Mouse (Mus musculus): ENCODE data around the gene Ntn1.

The Ntn1 gene

GRCm38 (mm10) chr11:68407266-68407926 is 6.8 kb upstream of the Ntn1 start:
- in situ Hi-C loops (cut with MboI, MseI), result no loop called here

GRCm38 (mm10) chr11:68405576-68405975 is 5.0 kb upstream of the Ntn1 start:
- in situ Hi-C loops (cut with MboI, MseI), result no loop called here

- in situ Hi-C loops (cut with MboI, MseI), result no loop called here
Observed at GRCm38 (mm10) chr11:68404185-68404584, 3.6 kb upstream of the Ntn1 start.

DNA sequence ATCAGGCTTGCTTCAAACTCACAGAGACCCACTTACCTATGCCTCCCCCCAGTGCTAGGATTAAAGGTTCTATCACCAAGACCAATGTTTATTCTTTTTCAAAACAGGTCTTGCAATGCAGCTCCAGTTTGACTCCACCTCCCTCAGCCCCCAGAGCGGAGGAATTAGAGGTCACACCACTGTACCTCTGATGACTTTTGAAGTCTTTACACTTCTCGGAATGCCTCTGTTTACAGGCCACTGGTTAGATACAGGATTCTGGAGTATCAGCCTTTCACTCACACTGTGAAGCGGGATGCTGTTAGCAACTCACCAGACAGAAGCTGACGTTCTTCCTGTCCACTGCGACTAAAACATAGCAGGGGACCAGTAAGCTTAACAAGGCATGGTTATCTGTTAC is 805 bp upstream of the Ntn1 start:
- in situ Hi-C loops (cut with MboI, MseI), result no loop called here

GRCm38 (mm10) chr11:68400021-68400671 is 477 bp downstream of the Ntn1 start:
- in situ Hi-C loops (cut with MboI, MseI), result no loop called here

GRCm38 (mm10) chr11:68399548-68400020 is 1.0 kb downstream of the Ntn1 start:
- in situ Hi-C loops (cut with MboI, MseI), result loop anchor here (5.0 kb wide), 1 partner anchor 392 kb away; no protein-coding TSS in a partner anchor

DNA sequence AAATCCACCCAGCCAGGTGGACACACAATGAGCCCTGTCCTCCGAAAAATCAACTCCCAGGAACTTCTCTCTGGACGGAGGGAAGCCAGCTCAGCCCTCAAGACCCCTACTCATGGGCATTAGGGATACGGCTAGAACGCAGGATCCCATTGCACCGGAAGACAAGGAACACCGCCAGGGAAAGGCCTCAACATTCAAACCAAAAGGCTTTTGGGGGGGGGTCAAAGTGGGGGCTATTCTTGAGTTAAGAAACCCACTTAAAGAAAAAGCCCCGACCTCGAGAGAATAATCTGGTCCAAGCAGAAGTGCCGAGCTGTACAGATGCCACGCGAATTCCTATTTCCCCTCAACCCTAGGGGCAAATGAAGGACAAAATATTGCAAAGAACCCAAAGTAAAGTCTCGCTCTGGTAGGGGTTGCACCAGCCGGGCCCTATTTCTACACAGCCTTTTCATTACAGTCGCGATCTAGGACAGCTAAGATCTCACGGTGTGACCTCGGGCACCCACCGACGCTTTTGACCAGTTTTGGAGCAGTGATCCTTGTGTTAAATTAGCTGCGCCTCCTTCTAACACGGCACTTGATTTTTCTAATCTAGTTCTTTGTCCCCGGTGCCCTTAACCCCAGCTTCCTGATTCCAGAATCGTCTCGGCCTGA is 1.6 kb downstream of the Ntn1 start:
- in situ Hi-C loops (cut with MboI, MseI), result loop anchor here (5.0 kb wide), 1 partner anchor 392 kb away; no protein-coding TSS in a partner anchor

GRCm38 (mm10) chr11:68395546-68395945 is 5.1 kb downstream of the Ntn1 start:
- in situ Hi-C loops (cut with MboI, MseI), result loop anchor here (5.0 kb wide), 1 partner anchor 388 kb away; no protein-coding TSS in a partner anchor

- in situ Hi-C loops (cut with MboI, MseI), result loop anchor here (5.0 kb wide), 1 partner anchor 387 kb away; no protein-coding TSS in a partner anchor
Observed at GRCm38 (mm10) chr11:68394749-68395148, 5.9 kb downstream of the Ntn1 start.

GRCm38 (mm10) chr11:68393897-68394490 is 6.6 kb downstream of the Ntn1 start:
- in situ Hi-C loops (cut with MboI, MseI), result no loop called here

GRCm38 (mm10) chr11:68390381-68391287 is 10.0 kb downstream of the Ntn1 start:
- in situ Hi-C loops (cut with MboI, MseI), result no loop called here

- in situ Hi-C loops (cut with MboI, MseI), result no loop called here
Observed at GRCm38 (mm10) chr11:68389621-68390020, 11.0 kb downstream of the Ntn1 start.

DNA sequence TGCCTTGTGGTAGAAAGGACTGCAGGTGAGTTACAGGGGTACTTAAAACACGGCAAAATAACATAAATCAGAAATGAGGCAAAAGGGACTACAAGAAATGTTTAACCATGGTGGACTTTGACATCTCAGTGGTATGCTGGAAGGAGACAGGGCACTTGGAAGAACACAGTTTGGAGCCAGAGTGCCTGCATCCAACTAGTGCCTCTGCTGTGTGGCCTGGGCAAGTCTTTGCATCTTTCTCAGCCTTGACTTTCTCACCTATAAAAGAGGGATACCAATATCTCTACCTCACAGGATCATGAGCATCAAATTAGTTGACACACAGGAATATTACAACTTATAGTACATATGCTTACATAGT is 12.0 kb downstream of the Ntn1 start:
- in situ Hi-C loops (cut with MboI, MseI), result no loop called here

DNA sequence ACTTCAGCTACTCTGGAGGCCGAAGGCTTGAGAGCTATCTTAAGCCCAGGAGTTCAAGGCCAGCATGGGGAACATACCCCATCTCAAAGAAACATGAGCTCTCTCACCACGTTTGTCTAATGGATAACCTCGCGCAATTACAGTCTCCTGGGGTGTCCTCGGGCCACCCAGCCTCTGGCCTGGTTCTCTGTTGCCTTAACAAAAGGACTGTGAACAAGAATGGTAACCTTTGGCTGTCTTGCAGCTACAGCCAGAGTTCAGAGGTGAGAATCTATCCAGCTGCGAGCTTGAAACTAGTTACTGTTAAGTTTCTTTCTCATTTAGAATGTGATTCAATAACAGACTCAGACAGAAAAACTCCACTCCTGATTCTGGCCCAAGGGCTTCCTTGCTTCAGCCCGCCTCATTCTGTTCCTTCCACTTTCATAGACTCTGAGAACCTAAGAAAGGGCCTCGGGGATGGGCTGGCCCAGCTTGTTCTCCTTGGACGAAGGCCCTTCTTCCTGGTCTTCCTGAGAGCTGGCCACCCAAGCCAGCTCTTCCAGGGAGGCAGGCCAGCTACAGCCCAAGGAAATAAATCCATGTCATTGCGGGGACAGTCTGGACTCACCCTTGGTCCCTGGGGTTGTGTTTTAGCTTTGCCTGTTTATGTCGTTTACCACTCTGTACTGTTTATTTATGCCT is 12.5 kb downstream of the Ntn1 start:
- in situ Hi-C loops (cut with MboI, MseI), result no loop called here

- in situ Hi-C loops (cut with MboI, MseI), result no loop called here
Observed at GRCm38 (mm10) chr11:68387441-68387760, 13.2 kb downstream of the Ntn1 start.

DNA sequence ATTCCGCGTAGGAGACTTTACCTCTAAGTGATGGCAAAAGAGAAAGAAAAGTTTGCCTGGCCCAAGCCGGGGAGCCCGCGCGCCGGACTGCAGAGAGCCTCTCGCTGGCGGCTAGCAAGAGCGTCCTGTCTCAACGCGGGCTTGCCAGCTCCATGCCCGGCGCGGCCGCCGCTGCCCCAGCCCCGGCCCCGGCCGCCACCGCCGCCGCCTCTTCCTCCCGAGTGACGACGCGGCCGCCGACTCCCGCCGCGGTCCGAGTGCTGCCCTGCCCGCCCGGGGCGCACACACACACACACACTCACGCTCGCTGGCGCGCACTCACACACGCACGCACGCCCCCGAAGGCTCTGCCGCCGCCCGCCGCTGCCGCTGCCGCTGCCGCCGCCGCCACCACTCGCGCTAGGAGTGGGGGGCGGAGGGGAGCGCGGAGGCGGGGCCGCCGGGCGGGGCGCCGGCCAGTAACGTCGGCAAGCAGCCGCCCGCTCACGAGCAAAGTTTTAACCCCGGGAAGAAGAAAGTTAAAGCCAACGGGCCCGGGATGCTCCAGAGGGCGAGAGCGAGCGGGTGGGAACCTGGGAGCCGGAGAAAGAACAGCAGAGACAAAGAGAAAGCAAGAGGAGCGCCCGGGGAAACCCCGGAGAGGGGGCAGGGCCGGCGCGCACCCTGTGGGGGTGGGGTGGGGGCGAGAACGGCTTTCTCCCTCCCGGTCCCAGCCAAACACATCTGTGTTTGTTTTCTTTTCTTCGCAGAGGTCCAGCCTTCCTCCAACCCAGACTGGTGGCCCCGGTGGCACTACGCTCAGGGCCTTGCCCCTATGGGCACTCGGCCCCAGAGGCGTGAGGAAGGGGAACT is 13.8 kb downstream of the Ntn1 start:
- in situ Hi-C loops (cut with MboI, MseI), result no loop called here

DNA sequence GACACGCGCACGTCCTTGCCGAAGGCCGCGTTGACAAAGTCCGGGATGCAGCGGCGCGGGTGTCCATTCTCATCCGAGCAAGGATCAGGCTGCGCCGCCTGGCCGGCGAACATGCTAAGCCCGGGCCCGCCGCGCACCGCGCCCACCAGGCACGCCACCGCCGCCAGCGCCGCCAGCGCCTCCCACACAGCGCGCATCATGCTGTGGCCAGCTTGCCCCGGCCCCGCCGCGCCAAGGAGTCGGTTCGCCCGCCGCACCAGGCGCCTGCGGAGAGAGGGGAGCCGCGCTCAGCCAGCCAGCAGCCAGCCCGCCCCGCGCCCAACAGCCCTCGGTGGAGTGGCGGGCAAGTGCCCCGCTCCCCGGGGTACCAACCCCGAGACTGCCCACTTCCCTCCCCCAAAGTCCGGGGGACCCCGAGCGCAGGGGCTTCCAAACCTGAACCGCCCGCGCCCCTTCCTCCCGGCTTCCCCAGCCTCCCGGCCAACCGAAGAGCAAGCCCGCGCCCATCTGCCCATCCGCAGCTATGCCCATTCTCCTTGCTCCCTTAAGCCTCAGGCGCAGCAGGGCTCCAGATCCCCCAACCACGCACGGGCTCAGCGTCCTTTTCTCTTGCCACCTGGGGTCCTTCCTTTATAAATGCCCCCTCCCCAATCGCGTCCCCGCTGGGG is 14.6 kb downstream of the Ntn1 start:
- in situ Hi-C loops (cut with MboI, MseI), result no loop called here

DNA sequence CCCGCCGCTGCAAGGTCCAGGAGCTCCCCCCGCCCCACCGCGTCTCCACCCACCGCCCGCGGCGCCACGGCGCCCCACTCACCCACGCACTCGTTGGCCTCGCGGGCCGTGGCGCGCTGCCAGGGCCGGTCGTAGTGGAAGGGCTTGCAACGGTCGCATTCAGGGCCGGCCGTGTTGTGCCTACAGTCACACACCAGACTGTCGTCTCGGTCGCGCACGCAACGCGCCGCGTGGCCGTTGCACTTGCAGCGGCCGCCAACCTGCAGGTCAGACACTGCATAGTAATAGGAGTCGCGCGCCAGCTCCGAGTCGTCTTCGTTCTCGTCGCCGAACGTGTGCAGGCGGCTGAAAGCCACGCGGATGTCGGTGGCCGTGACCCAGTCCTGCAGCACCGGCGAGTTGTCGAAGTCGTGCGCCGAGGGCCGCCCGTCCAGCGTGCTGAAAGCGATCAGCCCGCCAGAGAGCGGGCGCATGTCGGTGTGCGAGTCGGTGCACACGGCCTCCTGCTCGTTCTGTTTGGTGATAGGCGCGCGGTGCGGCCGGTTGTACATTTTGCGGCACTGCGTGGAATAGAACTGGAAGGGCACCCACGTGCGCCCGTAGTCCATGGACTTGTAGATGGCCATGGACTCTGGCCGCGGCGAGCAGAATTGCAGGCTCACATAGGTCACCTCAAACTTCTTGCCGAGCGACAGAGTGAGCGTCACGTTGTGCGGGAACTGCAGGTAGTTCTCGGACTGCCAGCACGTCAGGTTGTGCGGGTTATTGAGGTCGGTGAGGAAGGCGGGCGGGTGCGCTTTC is 15.4 kb downstream of the Ntn1 start:
- in situ Hi-C loops (cut with MboI, MseI), result no loop called here
